In the genomic region with DNA sequence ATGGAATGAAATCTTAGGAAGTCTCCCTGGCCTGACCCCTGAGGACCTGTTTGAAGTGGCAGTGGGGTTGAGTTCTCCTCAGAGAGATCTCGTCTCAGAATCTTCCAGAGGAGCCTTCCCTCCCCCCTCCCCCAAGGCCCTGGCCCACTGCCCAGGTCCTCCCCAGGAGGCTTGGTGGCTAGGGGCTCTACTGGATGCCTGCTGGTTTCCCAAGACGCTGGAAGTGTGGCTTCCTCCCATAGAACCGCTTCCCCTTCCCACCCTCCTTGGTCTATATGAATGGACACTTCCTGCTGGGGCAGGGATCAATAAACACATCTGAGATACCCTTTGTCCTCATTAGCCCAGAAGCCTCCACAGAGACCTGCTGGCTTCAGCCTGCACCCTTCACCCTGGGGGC, we compare ENCODE assay signal across 7 mouse cellular contexts. TPM values are rescaled to one million over a fixed set of nuclear protein-coding genes. Genes with fewer than 3 reads are reported as not detected.
DNase-seq lines count a peak whose midpoint lies in the region; ATAC-seq lines count a peak whose summit lies in the region.

No protein-coding gene starts in this region.

- WGBS in embryonic facial prominence, embryonic 15.5 days: 14% methylated on average over 3 of the region's 3 CpGs
- WGBS in limb, embryonic 13.5 days: 11% methylated on average over 3 of the region's 3 CpGs
- WGBS in stomach, embryonic 14.5 days: 6% methylated on average over 3 of the region's 3 CpGs

- no peaks in the 10 kb centered on the region for H3K9me3 ChIP-seq in megakaryocyte, embryonic 14.5 days
- no peaks in the 10 kb centered on the region for H3K9me3 ChIP-seq in embryonic facial prominence, embryonic 15.5 days (replicated peaks)
- no peaks in the 10 kb centered on the region for H3K9me3 ChIP-seq in limb, embryonic 13.5 days
- H3K9me3 ChIP-seq in stomach, embryonic 14.5 days (ENCODE audit: control insufficient read depth, low read depth, low read length): no peaks in the 10 kb centered on the region

- H3K4me1 ChIP-seq in megakaryocyte, embryonic 14.5 days: peaks cover 91% of the 10 kb centered on the region
- H3K4me1 ChIP-seq in embryonic facial prominence, embryonic 15.5 days: peaks cover 66% of the 10 kb centered on the region
- H3K4me1 ChIP-seq in limb, embryonic 13.5 days: peaks cover 65% of the 10 kb centered on the region
- H3K4me1 ChIP-seq in stomach, embryonic 14.5 days (ENCODE audit: control insufficient read depth, insufficient read depth, low read length): peaks cover 58% of the 10 kb centered on the region

- no peak for DNase-seq in cerebellum, adult 8-10 months
- no peak for DNase-seq in right cerebral cortex, postnatal 25 days

- H3K9ac ChIP-seq in embryonic facial prominence, embryonic 15.5 days: no peak overlapping the region
- H3K9ac ChIP-seq in limb, embryonic 13.5 days: no peak overlapping the region
- H3K9ac ChIP-seq in stomach, embryonic 14.5 days (replicated peaks; ENCODE audit: low read depth, low read length): no peak overlapping the region

- no peak overlapping the region for H3K4me2 ChIP-seq in embryonic facial prominence, embryonic 15.5 days (replicated peaks)
- peak overlapping the region; percentile 43 for H3K4me2 ChIP-seq in limb, embryonic 13.5 days (replicated peaks)
- no peak overlapping the region; the same call in 1 of the 2 replicates for H3K4me2 ChIP-seq in stomach, embryonic 14.5 days (replicated peaks; ENCODE audit: low read depth, low read length)

- no peaks in the 10 kb centered on the region for H3K27me3 ChIP-seq in megakaryocyte, embryonic 14.5 days (replicated peaks)
- peaks cover 3% of the 10 kb centered on the region; the same call in 1 of the 2 replicates for H3K27me3 ChIP-seq in embryonic facial prominence, embryonic 15.5 days
- H3K27me3 ChIP-seq in limb, embryonic 13.5 days: peaks cover 21% of the 10 kb centered on the region
- H3K27me3 ChIP-seq in stomach, embryonic 14.5 days (ENCODE audit: control insufficient read depth, insufficient read depth, low read length): no peaks in the 10 kb centered on the region

- peaks cover 46% of the 10 kb centered on the region for H3K36me3 ChIP-seq in megakaryocyte, embryonic 14.5 days (replicated peaks; ENCODE audit: low read length)
- H3K36me3 ChIP-seq in embryonic facial prominence, embryonic 15.5 days: no peaks in the 10 kb centered on the region
- H3K36me3 ChIP-seq in limb, embryonic 13.5 days: no peaks in the 10 kb centered on the region
- H3K36me3 ChIP-seq in stomach, embryonic 14.5 days (ENCODE audit: control insufficient read depth, insufficient read depth, low read length): no peaks in the 10 kb centered on the region

- H3K27ac ChIP-seq in embryonic facial prominence, embryonic 15.5 days (replicated peaks): peak overlapping the region; percentile 65
- peak overlapping the region; percentile 80 for H3K27ac ChIP-seq in limb, embryonic 13.5 days
- peak overlapping the region; percentile 95 for H3K27ac ChIP-seq in stomach, embryonic 14.5 days (ENCODE audit: low read length)

- peak overlapping the region; percentile 95 for H3K4me3 ChIP-seq in megakaryocyte, embryonic 14.5 days (replicated peaks)
- H3K4me3 ChIP-seq in embryonic facial prominence, embryonic 15.5 days (replicated peaks): no peak overlapping the region; the same call in 1 of the 2 replicates
- H3K4me3 ChIP-seq in limb, embryonic 13.5 days: no peak overlapping the region
- no peak overlapping the region for H3K4me3 ChIP-seq in stomach, embryonic 14.5 days (ENCODE audit: low read depth, low read length)

- no peak for ATAC-seq in megakaryocyte, adult 5-6 weeks (ENCODE audit: poor library complexity, severe bottlenecking)
- ATAC-seq in embryonic facial prominence, embryonic 15.5 days (ENCODE audit: insufficient number of reproducible peaks, low FRiP score, low TSS enrichment, low read depth): no peak
- peak; percentile 29; the same call in 1 of the 2 replicates for ATAC-seq in limb, embryonic 13.5 days (ENCODE audit: low FRiP score, low read depth)
- no peak for ATAC-seq in stomach, embryonic 14.5 days (ENCODE audit: insufficient number of reproducible peaks, insufficient read depth, low FRiP score, low read depth)

RNA-seq across cellular contexts. Expression of gene Vsir, which starts 4.6 kb away (rescaled TPM):
- polyA plus RNA-seq in megakaryocyte, embryonic 14.5 days (2012; ENCODE audit: insufficient read depth, low replicate concordance): 29.9 and 107 TPM in 2 replicates
- total RNA-seq in megakaryocyte, adult 5-6 weeks (2015): 267 and 312 TPM in 2 replicates
- total RNA-seq in megakaryocyte, adult 5-6 weeks (2017): 783 and 809 TPM in 2 replicates
- polyA plus RNA-seq in embryonic facial prominence, embryonic 15.5 days (2015; fragmentation: Nextera tagmentation; extraction: Ambion mirVana): 3.5 and 5.5 TPM in 2 replicates
- polyA plus RNA-seq in limb, embryonic 13.5 days (2015; fragmentation: Nextera tagmentation; extraction: Ambion mirVana): 1.9 and 2.0 TPM in 2 replicates
- 4.9 and 6.8 TPM in 2 replicates for polyA plus RNA-seq in stomach, embryonic 14.5 days (2014; fragmentation: Nextera tagmentation; extraction: Ambion mirVana)

RNA-seq across cellular contexts. Expression of gene Gm17455, which starts 48.3 kb away (rescaled TPM):
- 0.44 TPM in 1 of 2 replicates, not detected in the other for polyA plus RNA-seq in megakaryocyte, embryonic 14.5 days (2012; ENCODE audit: insufficient read depth, low replicate concordance)
- total RNA-seq in megakaryocyte, adult 5-6 weeks (2015): 0.91 and 1.0 TPM in 2 replicates
- 0.20 TPM in 1 of 2 replicates, not detected in the other for total RNA-seq in megakaryocyte, adult 5-6 weeks (2017)
- polyA plus RNA-seq in embryonic facial prominence, embryonic 15.5 days (2015; fragmentation: Nextera tagmentation; extraction: Ambion mirVana): 1.3 and 2.3 TPM in 2 replicates
- polyA plus RNA-seq in limb, embryonic 13.5 days (2015; fragmentation: Nextera tagmentation; extraction: Ambion mirVana): 0.79 and 1.0 TPM in 2 replicates
- polyA plus RNA-seq in stomach, embryonic 14.5 days (2014; fragmentation: Nextera tagmentation; extraction: Ambion mirVana): 0.41 and 1.4 TPM in 2 replicates
